Mouse (Mus musculus): ENCODE data around the gene Pde7b.

GRCm38 (mm10) chr10:20770418-20770888, 45.6 kb upstream of the Pde7b start:
- TF ChIP-seq POLR2A (IDR thresholded peaks at IDR 0.05; ENCODE audit: borderline replicate concordance, extremely low read depth, low read depth, low read length) (no peak), CTCF (IDR thresholded peaks at IDR 0.05; ENCODE audit: insufficient read depth, low read length) (no peak)

All from lung, adult 2 months (tissue).